Mouse (Mus musculus): ENCODE measurements around the gene Asz1. TPM values are rescaled to one million over a fixed set of nuclear protein-coding genes. Genes with fewer than 3 reads are reported as not detected.

Asz1 gene
- polyA plus RNA-seq, 1 experiment from 2014 or later, result not detected

- Histone ChIP-seq H3K9me3 (no peaks in the 10 kb centered on the region), H3K9ac (no peak overlapping the region), H3K27me3 (replicated peaks) (no peaks in the 10 kb centered on the region), H3K36me3 (replicated peaks) (no peaks in the 10 kb centered on the region), H3K4me1 (no peaks in the 10 kb centered on the region), H3K4me2 (no peak overlapping the region), H3K27ac (no peak overlapping the region), H3K4me3 (no peak overlapping the region)
- WGBS, result 89% methylated on average over 4 of the region's 4 CpGs
- no peak for ATAC-seq (replicated peaks)
These were observed 64.6 kb downstream of the Asz1 start for GRCm38 (mm10) chr6:18044299-18044698.

- H3K9me3 ChIP-seq, result no peaks in the 10 kb centered on the region
- no peak overlapping the region for H3K9ac ChIP-seq
- H3K4me1 ChIP-seq, result no peaks in the 10 kb centered on the region
- no peak overlapping the region for H3K4me2 ChIP-seq
- no peak for ATAC-seq (replicated peaks)
- WGBS, result 88% methylated on average over 5 of the region's 5 CpGs
- no peak overlapping the region for H3K27ac ChIP-seq
- no peak overlapping the region for H3K4me3 ChIP-seq
- H3K27me3 ChIP-seq (replicated peaks), result no peaks in the 10 kb centered on the region
- no peaks in the 10 kb centered on the region for H3K36me3 ChIP-seq (replicated peaks)
These were observed 65.7 kb downstream of the Asz1 start for GRCm38 (mm10) chr6:18043172-18043571.

DNA sequence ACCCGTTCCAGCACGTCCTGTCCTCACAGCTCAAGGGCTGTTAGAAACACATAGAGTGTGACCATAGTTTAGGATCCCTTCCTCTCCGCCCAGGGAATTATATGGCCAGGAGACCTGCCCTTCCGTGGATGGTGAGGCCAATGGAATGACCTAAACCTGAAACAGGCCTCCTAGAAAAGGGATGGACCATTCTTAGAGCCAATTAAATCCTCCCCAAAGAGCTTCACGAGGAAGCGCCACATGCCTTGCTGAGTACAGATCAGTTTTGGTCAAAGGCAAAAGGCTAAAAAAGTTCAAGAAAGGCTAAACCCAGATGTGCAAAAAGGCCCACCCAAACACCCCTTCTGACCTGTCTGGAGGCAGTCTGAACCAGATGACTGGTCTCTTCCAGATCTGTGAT, 76.6 kb downstream of the Asz1 start:
- Histone ChIP-seq H3K27me3 (replicated peaks) (peaks cover 39% of the 10 kb centered on the region), H3K4me1 (peaks cover 20% of the 10 kb centered on the region), H3K27ac (no peak overlapping the region), H3K4me3 (peak overlapping the region; percentile 50), H3K36me3 (replicated peaks) (no peaks in the 10 kb centered on the region), H3K4me2 (peak overlapping the region; percentile 96), H3K9me3 (no peaks in the 10 kb centered on the region), H3K9ac (no peak overlapping the region)
- WGBS, result 22% methylated on average over 6 of the region's 6 CpGs
- no peak for ATAC-seq (replicated peaks)

- H3K4me2 ChIP-seq, result peak overlapping the region; percentile 96
- peaks cover 20% of the 10 kb centered on the region for H3K4me1 ChIP-seq
- H3K4me3 ChIP-seq, result peak overlapping the region; percentile 50
- H3K27me3 ChIP-seq (replicated peaks), result peaks cover 39% of the 10 kb centered on the region
- H3K36me3 ChIP-seq (replicated peaks), result no peaks in the 10 kb centered on the region
- H3K9me3 ChIP-seq, result no peaks in the 10 kb centered on the region
- H3K27ac ChIP-seq, result no peak overlapping the region
- 2% methylated on average over 28 of the region's 29 CpGs for whole genome bisulfite sequencing
- peak; percentile 68 for ATAC-seq (replicated peaks)
- H3K9ac ChIP-seq, result peak overlapping the region; percentile 45
These were observed 77.3 kb downstream of the Asz1 start for GRCm38 (mm10) chr6:18031509-18032010.

DNA sequence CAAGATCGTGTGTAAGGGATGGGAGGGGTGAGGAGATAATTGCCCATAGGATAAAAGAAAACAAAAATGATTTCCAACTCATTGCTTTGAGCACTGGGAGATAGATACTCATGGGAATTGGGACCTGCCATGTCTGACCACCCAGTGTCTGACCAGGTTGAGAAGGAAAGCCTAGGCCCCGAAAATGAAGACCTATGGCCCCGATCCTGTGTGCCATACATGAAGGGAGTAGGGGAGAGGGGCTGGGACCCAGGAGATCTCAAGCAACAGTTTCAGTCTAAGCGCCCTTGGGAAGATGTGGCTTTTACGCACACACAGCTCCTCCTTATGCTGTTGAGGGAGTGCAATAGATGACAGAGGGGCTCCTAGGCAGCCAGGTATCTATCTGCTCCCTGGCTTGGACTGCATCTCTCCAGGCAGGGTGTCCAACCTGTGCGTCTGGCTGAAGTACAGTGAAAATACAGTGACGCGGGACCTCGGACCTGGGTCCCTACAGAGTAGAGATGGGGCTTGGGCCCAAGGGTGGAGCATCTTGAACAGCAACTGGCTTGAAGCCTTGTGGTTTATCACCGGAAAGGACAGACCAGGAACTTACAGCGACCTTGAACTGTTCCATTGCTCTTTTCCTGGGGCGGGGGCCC, 77.9 kb downstream of the Asz1 start:
- H3K36me3 ChIP-seq (replicated peaks), result no peaks in the 10 kb centered on the region
- ATAC-seq (replicated peaks), result peak; percentile 37
- no peaks in the 10 kb centered on the region for H3K9me3 ChIP-seq
- H3K27me3 ChIP-seq (replicated peaks), result peaks cover 39% of the 10 kb centered on the region
- H3K27ac ChIP-seq, result no peak overlapping the region
- WGBS, result 10% methylated on average over 12 of the region's 12 CpGs
- H3K4me1 ChIP-seq, result peaks cover 20% of the 10 kb centered on the region
- peak overlapping the region; percentile 45 for H3K9ac ChIP-seq
- peak overlapping the region; percentile 96 for H3K4me2 ChIP-seq
- peak overlapping the region; percentile 50 for H3K4me3 ChIP-seq

- no peak within 1 kb of the TSS for H3K27ac ChIP-seq
- peaks cover 20% of the 10 kb centered on the region for H3K4me1 ChIP-seq
- peak within 1 kb of the TSS; percentile 96 for H3K4me2 ChIP-seq
- ATAC-seq (replicated peaks), result peak; percentile 76
- H3K9ac ChIP-seq, result peak within 1 kb of the TSS; percentile 45
- H3K4me3 ChIP-seq, result peak within 1 kb of the TSS; percentile 50
- H3K36me3 ChIP-seq (replicated peaks), result no peaks in the 10 kb centered on the region
- WGBS, result under 1% methylated on average over 47 of the region's 47 CpGs
- no peaks in the 10 kb centered on the region for H3K9me3 ChIP-seq
- H3K27me3 ChIP-seq (replicated peaks), result peaks cover 39% of the 10 kb centered on the region
These were observed 78.9 kb downstream of the Asz1 start, which contains the start of gene Wnt2 for GRCm38 (mm10) chr6:18029746-18030656. Gene Wnt2 (minus strand): TSS chr6:18030585.

DNA sequence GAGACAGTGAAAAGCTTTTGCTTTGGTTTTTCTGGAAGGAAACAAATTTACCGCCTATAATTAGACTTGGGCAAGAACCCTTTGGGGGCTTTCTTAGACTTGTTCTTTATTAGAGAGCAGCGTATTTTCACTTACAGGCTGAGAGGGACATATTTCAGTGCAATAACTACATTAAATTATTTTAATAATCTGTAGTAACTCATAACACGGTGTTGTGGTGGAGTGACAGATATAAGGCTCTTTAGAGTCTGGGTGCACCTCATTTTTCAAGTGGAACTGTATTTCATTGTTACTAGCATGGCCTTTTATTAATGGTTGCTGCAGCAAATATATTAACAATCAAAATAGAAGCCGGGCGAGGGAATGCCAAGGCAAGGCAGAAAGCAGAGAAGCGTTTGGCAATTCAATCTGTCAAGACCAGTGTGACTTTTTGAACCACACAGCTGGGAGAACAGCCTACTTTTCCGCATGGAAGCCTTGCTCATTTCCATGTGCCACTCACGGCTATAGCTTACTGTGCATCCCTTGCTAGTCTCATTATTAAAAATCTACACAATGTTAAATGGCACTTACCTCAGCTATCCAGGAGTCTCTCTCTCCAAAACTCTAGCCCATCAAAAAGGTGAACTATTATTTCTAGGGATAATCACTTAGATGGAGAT, 84.6 kb downstream of the Asz1 start:
- ATAC-seq (replicated peaks), result no peak
- no peaks in the 10 kb centered on the region for H3K4me1 ChIP-seq
- H3K27ac ChIP-seq, result no peak overlapping the region
- no peak overlapping the region for H3K4me2 ChIP-seq
- no peak overlapping the region for H3K9ac ChIP-seq
- H3K36me3 ChIP-seq (replicated peaks), result no peaks in the 10 kb centered on the region
- 72% methylated on average over 8 of the region's 8 CpGs for WGBS
- H3K4me3 ChIP-seq, result no peak overlapping the region
- peaks cover 4% of the 10 kb centered on the region for H3K27me3 ChIP-seq (replicated peaks)
- H3K9me3 ChIP-seq, result no peaks in the 10 kb centered on the region

DNA sequence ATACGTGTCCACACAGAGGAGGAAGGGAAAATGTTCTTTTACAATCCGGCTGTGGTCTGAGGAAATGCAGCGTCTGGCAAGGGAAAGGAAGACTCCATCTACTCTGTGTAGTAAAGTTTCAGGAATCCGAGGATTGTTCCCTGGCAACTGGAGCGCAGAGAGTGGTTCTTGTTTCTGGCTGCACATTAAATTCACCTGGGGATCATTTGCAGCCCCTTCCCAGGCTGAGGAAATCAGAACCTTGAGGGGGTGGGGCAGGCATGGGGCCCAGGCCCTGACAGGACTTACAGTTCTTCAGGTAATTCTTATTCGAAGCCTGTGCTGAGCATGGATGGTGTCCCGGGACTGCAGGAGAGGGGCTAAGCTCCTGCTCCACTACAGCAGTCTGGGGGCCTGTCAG, 95.5 kb downstream of the Asz1 start:
- WGBS, result 73% methylated on average over 7 of the region's 7 CpGs
- Histone ChIP-seq H3K4me2 (no peak overlapping the region), H3K27ac (no peak overlapping the region), H3K36me3 (replicated peaks) (no peaks in the 10 kb centered on the region), H3K27me3 (replicated peaks) (no peaks in the 10 kb centered on the region), H3K9me3 (no peaks in the 10 kb centered on the region), H3K4me1 (no peaks in the 10 kb centered on the region), H3K9ac (no peak overlapping the region), H3K4me3 (no peak overlapping the region)
- no peak for ATAC-seq (replicated peaks)

GRCm38 (mm10) chr6:18007356-18007755, 101.5 kb downstream of the Asz1 start:
- no peaks in the 10 kb centered on the region for H3K9me3 ChIP-seq
- no peaks in the 10 kb centered on the region for H3K36me3 ChIP-seq (replicated peaks)
- H3K4me3 ChIP-seq, result no peak overlapping the region
- no peak for ATAC-seq (replicated peaks)
- H3K4me1 ChIP-seq, result no peaks in the 10 kb centered on the region
- H3K27me3 ChIP-seq (replicated peaks), result no peaks in the 10 kb centered on the region
- H3K27ac ChIP-seq, result no peak overlapping the region
- 80% methylated on average over 3 of the region's 3 CpGs for WGBS
- H3K4me2 ChIP-seq, result no peak overlapping the region
- no peak overlapping the region for H3K9ac ChIP-seq

DNA sequence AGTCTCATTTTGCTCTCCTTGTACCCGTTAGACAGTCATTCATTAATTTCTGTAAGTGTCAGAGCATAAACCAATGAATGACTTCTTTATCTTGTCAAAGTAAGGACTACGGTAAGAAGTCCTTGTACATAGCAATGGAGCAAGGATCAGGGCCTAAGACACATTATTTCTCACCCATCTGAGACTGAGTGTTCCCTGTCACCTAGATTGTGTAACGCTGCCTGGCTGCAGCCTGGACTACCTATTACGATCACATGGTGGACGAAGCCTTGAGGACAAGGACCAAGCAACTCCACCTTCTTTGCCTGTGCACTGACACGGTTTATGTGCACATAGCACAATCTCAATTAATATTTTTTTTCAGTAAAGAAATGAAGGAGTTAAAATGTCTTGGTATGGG, 106.8 kb downstream of the Asz1 start:
- ATAC-seq (replicated peaks), result no peak
- 92% methylated on average over 6 of the region's 6 CpGs for WGBS
- H3K4me1 ChIP-seq, result no peaks in the 10 kb centered on the region
- H3K9me3 ChIP-seq, result no peaks in the 10 kb centered on the region
- H3K4me3 ChIP-seq, result no peak overlapping the region
- no peaks in the 10 kb centered on the region for H3K36me3 ChIP-seq (replicated peaks)
- H3K9ac ChIP-seq, result no peak overlapping the region
- no peak overlapping the region for H3K4me2 ChIP-seq
- no peak overlapping the region for H3K27ac ChIP-seq
- H3K27me3 ChIP-seq (replicated peaks), result no peaks in the 10 kb centered on the region
